Mouse (Mus musculus) midbrain, embryonic 10.5 days (tissue): ENCODE data around the gene Ccdc8. TPM values are rescaled to one million over a fixed set of nuclear protein-coding genes. Genes with fewer than 3 reads are reported as not detected.

Experiments used
- DNase-seq: peaks from one replicate; pipeline ENCODE4 v3.0.0-alpha.2; 2017; ENCODE audit warnings: low spot score
- H3K27ac ChIP-seq: fragments of 300-500 bp; sonication (generic); replicated peaks from 2 replicates; pipeline ENCODE4 v1.5.1; 2016; ENCODE audit warnings: mild to moderate bottlenecking
- H3K27me3 ChIP-seq: fragments of 300-500 bp; sonication (generic); 2 replicates; pipeline ENCODE4 v1.6.1; 2016; ENCODE audit warnings: low read depth, mild to moderate bottlenecking; ENCODE audit not compliant: poor library complexity, severe bottlenecking
- H3K36me3 ChIP-seq: fragments of 300-500 bp; sonication (generic); 2 replicates; pipeline ENCODE4 v1.6.1; 2016; ENCODE audit warnings: mild to moderate bottlenecking, moderate library complexity
- H3K4me1 ChIP-seq: fragments of 300-500 bp; sonication (generic); 2 replicates; pipeline ENCODE4 v1.6.1; 2016
- H3K4me3 ChIP-seq: fragments of 300-500 bp; sonication (generic); 2 replicates; pipeline ENCODE4 v1.5.1; 2016; ENCODE audit warnings: mild to moderate bottlenecking, moderate library complexity
- H3K9me3 ChIP-seq: fragments of 300-500 bp; sonication (generic); replicated peaks from 2 replicates; pipeline ENCODE4 v1.6.1; 2016; ENCODE audit warnings: mild to moderate bottlenecking
- whole genome bisulfite sequencing: fragments of 180-500 bp; shearing (Covaris S2); methylation state at CpG from one replicate; pipeline ENCODE4 v1.1.7; 2016; 5-methylcytosine and 5-hydroxymethylcytosine counted together
- polyA plus RNA-seq: library from polyadenylated mRNA; unstranded; fragments of >200 nt; fragmentation: Nextera tagmentation; extraction: Ambion mirVana; gene quantifications from 2 replicates; pipeline ENCODE4 v1.2.1, GENCODE M21; 2016

Gene Ccdc8
- polyA plus RNA-seq, 1 experiment from 2014 or later: 9.0 TPM

DNA sequence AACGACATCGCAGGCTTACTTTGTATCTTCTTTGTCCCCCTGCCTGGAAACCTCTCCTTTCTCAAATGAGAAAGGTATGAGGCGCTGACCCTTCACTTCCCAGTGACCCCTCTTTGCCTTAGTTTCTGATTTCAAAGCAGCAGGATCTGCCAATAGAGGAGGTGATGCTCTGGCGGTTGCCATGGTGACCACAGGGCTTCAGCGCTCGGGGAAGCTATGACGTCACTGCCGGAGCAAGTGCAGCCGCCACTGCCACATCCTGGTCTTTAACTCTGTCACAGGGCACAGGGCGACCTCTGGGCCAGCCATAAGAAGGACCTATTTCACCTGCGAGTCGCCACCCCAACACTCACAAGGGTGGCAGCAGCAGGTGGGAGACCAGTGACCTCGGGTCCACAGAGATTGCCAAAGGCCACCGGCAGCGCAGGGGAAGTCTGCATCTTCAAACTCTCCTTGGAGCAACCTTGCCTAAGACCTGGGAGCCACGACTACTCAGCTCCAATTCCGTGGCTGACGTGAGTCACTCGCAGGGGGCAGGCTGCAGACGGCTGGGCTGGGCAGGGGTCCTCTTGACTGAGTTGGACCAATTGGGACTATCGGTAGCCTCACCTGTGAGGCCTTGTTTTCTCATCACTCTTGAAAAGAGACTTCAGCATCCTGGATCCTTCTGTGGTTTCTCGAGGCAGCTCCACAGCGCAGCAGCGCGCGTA lies 9.5 kb upstream of the Ccdc8 start, which contains the start of gene Gm42372:
TSS of gene Gm42372 (plus strand) at position 228 of the 710 bp plus-strand sequence.
- Histone ChIP-seq H3K4me1 (peaks cover 57% of the 10 kb centered on the region), H3K4me3 (peak within 1 kb of the TSS; percentile 51), H3K27me3 (no peaks in the 10 kb centered on the region), H3K27ac (peak within 1 kb of the TSS; percentile 82), H3K36me3 (peaks cover 9% of the 10 kb centered on the region), H3K9me3 (0 out of 2 replicates have a peak, but pooled peaks cover 3% of the 10 kb centered on the region)
- 20% methylated on average over 26 of the region's 26 CpGs for WGBS
- peak; percentile 91 for DNase-seq

DNA sequence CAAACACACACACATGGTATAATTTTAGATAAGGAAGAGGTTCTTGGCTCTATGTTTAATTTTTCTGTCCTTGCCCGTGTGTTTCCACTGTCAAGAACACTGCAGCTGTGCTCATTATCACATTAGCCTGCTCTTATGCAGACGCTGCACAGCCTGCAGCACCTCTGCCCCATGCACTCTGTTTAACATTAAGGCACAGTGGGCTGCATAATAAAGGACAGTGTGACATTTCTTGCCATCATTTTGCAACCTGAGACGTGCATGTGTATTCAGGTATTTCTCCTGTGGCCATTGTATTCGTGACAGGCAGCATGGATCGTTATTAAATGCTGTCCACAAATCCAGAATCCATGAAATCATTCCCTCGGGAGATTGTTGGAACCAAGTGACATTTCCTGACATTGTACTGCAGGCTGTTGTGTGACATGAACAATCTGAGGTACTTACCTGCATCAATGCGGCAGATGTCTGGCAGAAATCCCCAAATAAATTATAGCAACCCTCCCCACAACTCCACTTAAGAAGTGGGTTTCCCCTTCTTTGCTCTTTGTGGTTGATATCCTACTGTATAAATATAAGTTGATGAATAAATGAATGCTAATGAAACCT lies 4.9 kb upstream of the Ccdc8 start:
- Histone ChIP-seq H3K27me3 (no peaks in the 10 kb centered on the region), H3K4me3 (no peak overlapping the region), H3K9me3 (peaks cover 4% of the 10 kb centered on the region; the same call in 1 of the 2 replicates), H3K36me3 (peaks cover 9% of the 10 kb centered on the region), H3K4me1 (peaks cover 60% of the 10 kb centered on the region), H3K27ac (peak overlapping the region; percentile 60; the same call in 1 of the 2 replicates)
- no peak for DNase-seq
- WGBS: 77% methylated on average over 7 of the region's 7 CpGs

DNA sequence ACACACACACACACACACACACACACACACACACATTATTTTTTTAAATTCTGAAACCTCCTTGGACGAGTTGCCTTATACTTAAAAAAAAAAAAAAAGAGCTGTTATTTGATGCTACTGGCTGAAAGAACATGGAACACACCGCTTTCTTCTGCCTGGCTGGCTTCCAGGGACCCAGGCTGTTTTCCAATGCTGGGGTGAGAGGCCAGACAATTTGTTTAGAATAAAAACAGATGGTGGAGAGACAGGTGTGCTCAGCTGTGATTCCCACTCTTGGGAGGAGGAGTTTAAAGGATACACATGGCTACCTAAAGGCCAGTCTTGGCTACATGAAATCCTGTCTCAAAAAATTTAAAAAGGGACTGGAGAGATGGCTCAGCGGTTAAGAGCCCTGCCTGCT lies 4.1 kb upstream of the Ccdc8 start:
- Histone ChIP-seq H3K4me3 (no peak overlapping the region), H3K4me1 (peaks cover 56% of the 10 kb centered on the region), H3K36me3 (peaks cover 9% of the 10 kb centered on the region), H3K27me3 (no peaks in the 10 kb centered on the region), H3K9me3 (peaks cover 4% of the 10 kb centered on the region; the same call in 1 of the 2 replicates), H3K27ac (no peak overlapping the region)
- no peak for DNase-seq
- WGBS: 71% methylated on average over 3 of the region's 3 CpGs

DNA sequence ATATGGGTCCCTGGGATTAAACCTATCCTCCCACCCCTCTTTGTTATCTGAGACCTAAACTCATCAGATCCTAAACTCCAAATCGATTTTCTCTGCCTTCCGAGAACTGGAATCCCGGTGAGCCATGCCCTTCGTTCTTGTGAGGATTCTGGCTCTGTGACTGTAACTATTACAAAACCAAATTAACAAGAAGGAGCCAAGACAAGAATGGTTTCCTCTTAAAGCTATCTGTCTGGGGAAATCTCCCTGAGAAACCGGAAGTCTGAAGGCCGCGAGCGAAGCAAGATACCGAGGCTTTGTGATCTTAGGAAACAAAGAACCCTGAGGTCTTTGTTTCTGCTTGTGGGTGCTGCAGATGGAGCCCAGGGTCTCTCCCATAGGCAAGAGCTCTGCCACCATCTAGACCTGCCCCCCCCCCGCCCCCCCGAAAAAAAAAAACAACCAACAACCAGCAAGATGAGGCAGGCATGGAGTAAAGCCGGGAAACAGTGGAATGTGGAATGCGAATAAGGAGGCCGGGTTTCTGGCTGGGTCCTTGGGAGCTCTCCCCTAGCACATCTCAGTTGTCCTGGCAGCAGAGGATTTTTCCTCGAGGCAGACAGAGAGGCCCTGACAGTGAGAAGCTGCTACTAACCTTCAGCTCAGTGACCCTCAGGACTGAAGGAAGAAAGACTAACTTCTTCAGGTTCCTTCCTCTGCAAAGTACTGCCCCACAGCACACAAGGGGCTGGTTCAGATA lies 2.3 kb upstream of the Ccdc8 start:
- WGBS: 31% methylated on average over 15 of the region's 15 CpGs
- peak; percentile 37 for DNase-seq
- H3K4me1 ChIP-seq: peaks cover 63% of the 10 kb centered on the region

DNA sequence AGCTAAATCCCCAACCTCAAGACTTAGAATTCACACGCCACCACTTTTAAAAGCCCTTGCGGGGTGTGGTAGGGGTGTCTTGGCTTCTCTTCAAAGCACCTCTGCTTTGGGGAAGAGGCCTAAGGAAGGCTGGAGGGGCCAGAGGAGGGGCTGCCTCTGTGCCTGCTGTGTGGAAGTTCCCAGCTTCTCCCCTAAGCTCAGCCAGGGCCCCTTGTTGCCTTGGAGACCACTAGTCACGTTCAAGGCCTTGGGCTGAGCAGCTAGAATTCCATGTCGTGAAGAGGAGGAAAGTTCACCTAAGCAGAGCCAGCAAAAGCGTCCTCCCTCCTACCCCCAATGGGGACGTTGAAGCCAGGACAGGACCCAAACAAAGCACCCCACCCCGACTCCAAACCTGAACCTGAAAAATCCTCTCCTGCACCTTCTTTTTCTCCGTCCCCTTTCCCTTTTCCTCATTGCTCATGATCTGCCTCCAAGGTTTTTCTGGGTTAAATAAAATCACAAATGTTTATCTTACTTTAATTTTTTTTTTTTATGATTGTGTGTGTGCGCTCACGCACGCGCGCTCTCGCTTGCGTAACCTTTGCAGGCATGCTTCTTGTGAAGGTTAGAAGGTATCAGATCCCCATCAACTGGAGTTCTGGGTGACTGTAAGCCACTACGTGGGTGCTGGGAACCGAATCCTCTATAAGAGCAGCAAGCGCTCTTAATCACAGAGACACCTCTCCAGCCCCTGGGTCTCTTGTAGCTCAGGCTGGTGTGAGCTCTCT lies 642 bp upstream of the Ccdc8 start:
- H3K4me3 ChIP-seq: peak overlapping the region; percentile 35
- peak; percentile 85 for DNase-seq
- 60% methylated on average over 18 of the region's 18 CpGs for WGBS
- peaks cover 20% of the 10 kb centered on the region for H3K36me3 ChIP-seq
- peaks cover 7% of the 10 kb centered on the region; the same call in 1 of the 2 replicates for H3K9me3 ChIP-seq
- peaks cover 75% of the 10 kb centered on the region for H3K4me1 ChIP-seq
- no peaks in the 10 kb centered on the region for H3K27me3 ChIP-seq
- H3K27ac ChIP-seq: peak overlapping the region; percentile 87

More for the DNA sequence above, 2.3 kb upstream of the Ccdc8 start:
- H3K4me3 ChIP-seq: 0 out of 2 replicates have a peak overlapping the region, but pooled peaks have one; percentile 18
- peak overlapping the region; percentile 87 for H3K27ac ChIP-seq
- H3K36me3 ChIP-seq: peaks cover 10% of the 10 kb centered on the region
- peaks cover 5% of the 10 kb centered on the region; the same call in 1 of the 2 replicates for H3K9me3 ChIP-seq
- H3K27me3 ChIP-seq: no peaks in the 10 kb centered on the region

DNA sequence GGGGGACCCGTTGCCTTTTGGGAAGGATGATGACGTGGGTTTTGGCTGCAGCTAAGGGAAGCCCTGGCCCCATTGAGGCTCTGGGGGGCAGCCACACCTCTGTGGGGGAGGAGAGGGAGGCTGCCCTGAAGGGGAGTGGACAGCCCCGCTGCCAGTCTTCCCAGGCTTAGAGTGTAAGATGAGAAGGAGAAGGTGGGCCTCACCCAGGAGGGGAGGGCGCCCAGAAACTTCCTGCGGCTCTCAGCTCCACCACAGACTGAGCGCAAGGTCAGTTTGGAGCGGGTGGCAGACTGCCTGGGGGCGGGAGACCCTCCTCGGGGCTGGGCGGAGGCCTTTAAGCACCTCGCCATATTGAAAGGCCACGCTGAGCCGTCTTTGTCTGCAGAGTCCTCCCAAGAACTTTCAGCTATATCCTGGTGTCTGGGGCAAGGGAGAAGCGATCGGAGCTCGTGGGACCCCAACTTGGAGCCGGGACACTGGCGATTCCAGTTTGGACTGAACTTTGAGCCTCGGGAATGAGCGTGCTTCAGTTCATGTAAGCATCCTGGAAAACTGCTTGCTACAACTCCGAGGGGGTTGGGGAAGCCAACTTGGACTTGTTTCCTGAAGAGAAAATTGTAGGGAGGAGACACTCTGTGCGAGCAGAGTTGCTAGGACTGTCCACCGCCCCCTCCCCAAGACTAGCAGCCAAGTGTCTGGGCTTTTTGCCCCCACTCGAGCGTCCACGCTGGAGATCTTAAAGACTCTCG lies 1.3 kb downstream of the Ccdc8 start:
- H3K4me3 ChIP-seq: peak overlapping the region; percentile 72
- peaks cover 7% of the 10 kb centered on the region; the same call in 1 of the 2 replicates for H3K9me3 ChIP-seq
- peak overlapping the region; percentile 94 for H3K27ac ChIP-seq
- no peaks in the 10 kb centered on the region for H3K27me3 ChIP-seq
- under 1% methylated on average over 27 of the region's 27 CpGs for WGBS
- peaks cover 79% of the 10 kb centered on the region for H3K4me1 ChIP-seq
- H3K36me3 ChIP-seq: peaks cover 39% of the 10 kb centered on the region
- peak; percentile 85 for DNase-seq

DNA sequence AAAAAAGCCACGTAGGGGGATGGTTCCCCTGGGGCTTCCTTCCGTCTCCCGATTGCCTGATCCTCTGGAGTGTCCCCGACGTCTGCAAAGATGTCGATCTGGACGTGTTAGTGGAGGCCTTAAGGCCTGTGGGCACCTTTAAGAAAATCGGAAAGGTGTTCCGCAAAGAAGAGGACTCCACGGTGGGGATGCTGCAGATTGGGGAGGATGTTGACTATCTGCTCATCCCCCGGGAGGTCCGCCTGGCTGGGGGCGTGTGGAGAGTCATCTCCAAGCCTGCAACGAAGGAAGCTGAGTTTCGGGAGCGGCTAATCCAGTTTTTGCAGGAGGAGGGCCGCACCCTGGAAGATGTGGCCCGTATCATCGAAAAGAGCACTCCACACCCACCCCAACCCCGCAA lies 1.9 kb downstream of the Ccdc8 start:
- H3K4me3 ChIP-seq: peak overlapping the region; percentile 72
- no peaks in the 10 kb centered on the region for H3K27me3 ChIP-seq
- peaks cover 80% of the 10 kb centered on the region for H3K4me1 ChIP-seq
- peak overlapping the region; percentile 94 for H3K27ac ChIP-seq
- 9% methylated on average over 20 of the region's 20 CpGs for WGBS
- H3K36me3 ChIP-seq: peaks cover 43% of the 10 kb centered on the region
- H3K9me3 ChIP-seq: peaks cover 7% of the 10 kb centered on the region; the same call in 1 of the 2 replicates
- peak; percentile 31 for DNase-seq

DNA sequence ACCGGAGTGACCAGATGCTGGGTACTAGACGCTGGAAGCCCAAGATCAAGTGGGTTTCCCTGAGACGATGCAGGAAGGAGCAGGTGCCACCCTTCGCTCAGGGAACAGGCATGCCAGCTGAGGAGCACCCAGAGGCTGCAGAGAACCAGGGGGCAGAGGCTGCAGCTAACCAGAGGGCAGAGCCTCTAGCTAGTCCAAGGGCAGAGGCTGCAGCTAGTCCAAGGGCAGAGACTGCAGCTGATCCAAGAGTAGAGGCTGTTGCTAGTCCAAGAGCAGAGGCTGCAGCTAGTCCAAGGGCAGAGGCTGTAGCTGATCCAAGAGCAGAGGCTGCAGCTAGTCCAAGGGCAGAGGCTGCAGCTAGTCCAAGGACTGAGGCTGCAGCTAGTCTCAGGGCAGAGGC lies 2.8 kb downstream of the Ccdc8 start:
- H3K36me3 ChIP-seq: peaks cover 50% of the 10 kb centered on the region
- H3K27ac ChIP-seq: peak overlapping the region; percentile 94; the same call in 1 of the 2 replicates
- WGBS: 93% methylated on average over 4 of the region's 4 CpGs
- DNase-seq: no peak
- H3K4me1 ChIP-seq: peaks cover 74% of the 10 kb centered on the region
- peak overlapping the region; percentile 72 for H3K4me3 ChIP-seq
- 0 out of 2 replicates have a peak, but pooled peaks cover 3% of the 10 kb centered on the region for H3K9me3 ChIP-seq
- H3K27me3 ChIP-seq: no peaks in the 10 kb centered on the region

DNA sequence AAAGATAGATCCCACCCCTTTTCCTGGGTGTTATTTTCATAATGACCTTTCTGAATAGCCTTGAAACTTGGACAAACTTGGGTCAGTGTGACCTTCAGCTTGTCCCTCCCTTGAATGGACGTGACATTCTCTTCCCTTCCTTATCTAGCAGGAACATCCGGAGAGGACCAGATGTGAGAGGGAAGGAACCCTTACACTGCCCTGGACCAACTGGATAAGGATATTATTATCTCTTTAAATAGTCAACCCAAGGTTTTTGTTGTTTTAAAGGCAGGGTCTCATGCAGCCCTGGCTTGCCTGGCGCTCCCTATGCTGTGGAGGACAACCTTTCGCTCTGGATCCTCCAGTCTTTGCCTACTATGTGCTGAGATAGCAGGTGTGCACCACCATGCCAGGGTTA lies 6.7 kb downstream of the Ccdc8 start:
- no peak for DNase-seq
- Histone ChIP-seq H3K27me3 (no peaks in the 10 kb centered on the region), H3K9me3 (0 out of 2 replicates have a peak, but pooled peaks cover 3% of the 10 kb centered on the region), H3K4me1 (peaks cover 42% of the 10 kb centered on the region), H3K27ac (no peak overlapping the region), H3K4me3 (no peak overlapping the region), H3K36me3 (peaks cover 72% of the 10 kb centered on the region)
- WGBS: 78% methylated on average over 4 of the region's 4 CpGs

DNA sequence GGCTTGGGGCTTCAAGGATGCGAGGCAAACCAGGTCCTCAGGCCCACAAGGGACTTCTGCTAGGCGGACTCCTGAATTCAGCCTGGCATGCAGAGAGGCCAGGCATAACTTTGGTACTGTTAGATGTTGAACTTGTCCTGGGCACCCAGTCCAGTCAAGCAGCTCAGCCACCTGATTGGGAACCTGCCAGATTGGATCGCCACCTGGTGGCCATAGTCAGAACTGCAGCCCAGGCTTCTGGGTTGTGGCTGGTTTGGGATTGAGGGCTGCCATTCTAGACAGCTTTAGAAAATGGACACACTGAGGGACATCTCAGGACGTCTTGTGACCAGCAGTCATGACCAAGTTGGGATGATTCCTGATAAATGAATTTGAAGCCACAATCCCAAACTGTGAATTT lies 7.1 kb downstream of the Ccdc8 start:
- peaks cover 77% of the 10 kb centered on the region for H3K36me3 ChIP-seq
- peak; percentile 87 for DNase-seq

DNA sequence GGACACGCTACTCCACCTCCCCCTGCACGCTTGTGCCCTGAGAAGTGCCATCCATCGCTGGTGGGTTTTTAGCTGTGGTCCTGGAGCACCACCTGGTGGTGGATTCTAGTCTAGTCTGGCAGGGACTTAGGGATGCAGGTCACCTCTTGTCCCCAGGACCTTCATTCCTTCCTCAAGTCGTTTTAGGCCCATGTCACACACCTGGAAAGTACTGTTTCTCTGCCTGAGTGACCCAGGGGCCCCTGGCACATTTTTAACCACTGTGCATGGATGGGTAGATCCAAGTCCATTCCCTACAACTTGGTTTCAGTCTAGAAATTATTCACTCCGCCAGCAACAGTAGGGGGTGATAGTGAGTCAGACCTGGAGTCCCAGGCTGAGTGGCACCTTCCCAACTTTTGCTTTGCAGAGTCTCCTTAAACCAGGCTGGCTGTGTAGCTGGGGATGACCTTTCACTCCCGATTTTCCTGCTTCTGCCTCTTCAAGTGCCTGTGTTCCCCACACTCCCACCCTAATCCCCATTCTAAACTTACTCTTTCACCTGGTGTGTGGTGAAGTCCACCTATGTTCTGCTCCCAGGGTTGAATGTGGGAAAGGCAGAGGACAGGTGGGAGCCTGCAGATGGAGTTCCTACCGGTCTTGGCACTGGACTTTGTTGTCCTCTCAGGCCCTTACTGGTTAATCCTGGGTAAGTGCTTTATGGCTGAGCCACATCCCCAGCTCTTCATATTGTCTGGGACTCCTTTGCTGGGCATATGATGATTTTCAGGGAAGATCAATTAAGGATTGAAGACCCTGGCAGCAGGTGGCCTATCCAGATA lies 10.1 kb downstream of the Ccdc8 start:
- DNase-seq: peak; percentile 85
- Histone ChIP-seq H3K4me1 (peaks cover 9% of the 10 kb centered on the region), H3K27ac (no peak overlapping the region), H3K4me3 (no peak overlapping the region), H3K9me3 (no peaks in the 10 kb centered on the region), H3K36me3 (peaks cover 79% of the 10 kb centered on the region), H3K27me3 (no peaks in the 10 kb centered on the region)
- 17% methylated on average over 7 of the region's 7 CpGs for WGBS

More for the DNA sequence above, 7.1 kb downstream of the Ccdc8 start:
- Histone ChIP-seq H3K9me3 (0 out of 2 replicates have a peak, but pooled peaks cover 3% of the 10 kb centered on the region), H3K4me3 (no peak overlapping the region), H3K4me1 (peaks cover 38% of the 10 kb centered on the region), H3K27ac (no peak overlapping the region), H3K27me3 (no peaks in the 10 kb centered on the region)
- 27% methylated on average over 4 of the region's 4 CpGs for WGBS
